22 mouse cellular contexts compared by ENCODE assay signal in the genomic region with DNA sequence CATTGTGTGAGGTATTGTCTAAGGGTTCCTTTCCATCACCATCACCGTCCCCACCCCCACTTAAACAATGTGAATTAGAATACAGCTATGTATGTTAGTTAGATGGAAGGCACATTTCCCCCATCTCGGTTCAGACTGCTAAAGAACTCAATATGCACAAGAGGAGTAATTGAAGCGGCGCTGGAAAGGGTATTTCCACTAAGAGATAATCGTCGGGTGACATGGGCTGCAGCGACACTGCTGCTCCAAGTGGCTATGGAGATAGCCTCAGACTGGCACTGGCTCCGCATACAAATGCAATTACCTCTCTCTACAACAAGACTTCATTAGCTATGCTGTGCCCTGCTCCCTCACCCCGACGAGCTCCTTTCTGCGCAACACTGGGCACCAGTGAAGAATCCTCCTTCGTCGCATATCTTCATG. TPM values are rescaled to one million over a fixed set of nuclear protein-coding genes. Genes with fewer than 3 reads are reported as not detected.
DNase-seq lines count a peak whose midpoint lies in the region; ATAC-seq and TF ChIP-seq lines count a peak whose summit lies in the region.
"Had no signal": no experiment of that assay in that cellular context is flagged by ENCODE, and none has a peak within 500 bp of the region (broad histone marks: within the 10 kb centered on the region; RNA-seq: fewer than 3 reads in every experiment).

No protein-coding gene starts in this region.

- WGBS in forebrain, embryonic 13.5 days = 62% methylated on average over 13 of the region's 13 CpGs
- 85% methylated on average over 13 of the region's 13 CpGs for WGBS in forebrain, embryonic 11.5 days
- 71% methylated on average over 13 of the region's 13 CpGs for WGBS in neural tube, embryonic 12.5 days
- WGBS in neural tube, embryonic 15.5 days = 49% methylated on average over 13 of the region's 13 CpGs
- WGBS in hindbrain, postnatal 0 days = 60% methylated on average over 13 of the region's 13 CpGs

- H3K4me1 ChIP-seq in forebrain, embryonic 13.5 days = peaks cover 8% of the 10 kb centered on the region
- no peaks in the 10 kb centered on the region for H3K4me1 ChIP-seq in forebrain, embryonic 11.5 days (replicated peaks; ENCODE audit: control insufficient read depth, insufficient read depth, low read length)
- H3K4me1 ChIP-seq in neural tube, embryonic 12.5 days = no peaks in the 10 kb centered on the region
- H3K4me1 ChIP-seq in neural tube, embryonic 15.5 days = no peaks in the 10 kb centered on the region
- H3K4me1 ChIP-seq in hindbrain, postnatal 0 days (ENCODE audit: insufficient read depth, low read length) = no peaks in the 10 kb centered on the region
- H3K4me1 ChIP-seq: embryonic facial prominence, embryonic 13.5 days; intestine, embryonic 15.5 days had no signal

- no peaks in the 10 kb centered on the region for H3K36me3 ChIP-seq in forebrain, embryonic 13.5 days (ENCODE audit: poor library complexity, severe bottlenecking)
- no peaks in the 10 kb centered on the region for H3K36me3 ChIP-seq in forebrain, embryonic 11.5 days (ENCODE audit: control insufficient read depth, insufficient read depth, low read length)
- no peaks in the 10 kb centered on the region for H3K36me3 ChIP-seq in neural tube, embryonic 12.5 days
- H3K36me3 ChIP-seq in neural tube, embryonic 15.5 days = no peaks in the 10 kb centered on the region; the same call in 1 of the 2 replicates
- H3K36me3 ChIP-seq in hindbrain, postnatal 0 days (ENCODE audit: insufficient read depth, low read length) = no peaks in the 10 kb centered on the region
- H3K36me3 ChIP-seq: heart, embryonic 10.5 days; intestine, embryonic 15.5 days had no signal

- DNase-seq in forebrain, embryonic 11.5 days (ENCODE audit: low spot score) = no peak
- peak; percentile 44 for DNase-seq in hindbrain, postnatal 0 days (ENCODE audit: low spot score)
- no peak for DNase-seq in gastrocnemius, adult 2 months
- DNase-seq: adrenal gland, adult 8-10 months; cerebellum, postnatal 36 days; gastrocnemius, postnatal 10 days; layer of hippocampus, postnatal 36 days; lung, postnatal 4 days had no signal

- no peak overlapping the region for H3K27ac ChIP-seq in forebrain, embryonic 13.5 days
- no peak overlapping the region for H3K27ac ChIP-seq in forebrain, embryonic 11.5 days (ENCODE audit: low read depth, low read length)
- H3K27ac ChIP-seq in neural tube, embryonic 12.5 days = no peak overlapping the region
- H3K27ac ChIP-seq in neural tube, embryonic 15.5 days (replicated peaks) = no peak overlapping the region
- no peak overlapping the region for H3K27ac ChIP-seq in hindbrain, postnatal 0 days
- no peak overlapping the region for H3K27ac ChIP-seq in gastrocnemius, adult 2 months
- H3K27ac ChIP-seq: embryonic facial prominence, embryonic 13.5 days; heart, embryonic 10.5 days; intestine, embryonic 15.5 days; layer of hippocampus, adult 2 months had no signal

- ATAC-seq in forebrain, embryonic 13.5 days = peak; percentile 70; the same call in 1 of the 2 replicates
- no peak for ATAC-seq in forebrain, embryonic 11.5 days (replicated peaks; ENCODE audit: low FRiP score)
- 0 out of 2 replicates have a peak, but pooled peaks have one; percentile 29 for ATAC-seq in neural tube, embryonic 12.5 days (ENCODE audit: low FRiP score, low read depth)
- no peak for ATAC-seq in neural tube, embryonic 15.5 days (ENCODE audit: low FRiP score)
- no peak for ATAC-seq in hindbrain, postnatal 0 days
- ATAC-seq in megakaryocyte-erythroid progenitor cell, adult 5-6 weeks (replicated peaks; ENCODE audit: low FRiP score, low TSS enrichment, poor library complexity, severe bottlenecking) = no peak
- ATAC-seq: activated CD4-positive, CD25-positive, alpha-beta regulatory T cell, adult 4 months; intestine, embryonic 15.5 days had no signal

- H3K4me2 ChIP-seq in forebrain, embryonic 13.5 days = no peak overlapping the region
- no peak overlapping the region for H3K4me2 ChIP-seq in forebrain, embryonic 11.5 days (ENCODE audit: low read depth, low read length, severe bottlenecking)
- no peak overlapping the region for H3K4me2 ChIP-seq in neural tube, embryonic 12.5 days (replicated peaks)
- H3K4me2 ChIP-seq in neural tube, embryonic 15.5 days = no peak overlapping the region
- H3K4me2 ChIP-seq in hindbrain, postnatal 0 days (ENCODE audit: low read depth, low read length) = no peak overlapping the region
- H3K4me2 ChIP-seq: embryonic facial prominence, embryonic 13.5 days; intestine, embryonic 15.5 days had no signal

- intact Hi-C loops in gastrocnemius, adult 2 months (cut with DNase I) = no loop called here

- H3K9me3 ChIP-seq in forebrain, embryonic 13.5 days (replicated peaks) = no peaks in the 10 kb centered on the region
- H3K9me3 ChIP-seq in forebrain, embryonic 11.5 days (ENCODE audit: control insufficient read depth, low read length) = no peaks in the 10 kb centered on the region
- H3K9me3 ChIP-seq in neural tube, embryonic 12.5 days = no peaks in the 10 kb centered on the region
- H3K9me3 ChIP-seq in neural tube, embryonic 15.5 days (replicated peaks) = no peaks in the 10 kb centered on the region
- H3K9me3 ChIP-seq in hindbrain, postnatal 0 days (ENCODE audit: low read length) = no peaks in the 10 kb centered on the region
- H3K9me3 ChIP-seq: embryonic facial prominence, embryonic 13.5 days; heart, embryonic 10.5 days; intestine, embryonic 15.5 days had no signal

- H3K27me3 ChIP-seq in forebrain, embryonic 13.5 days = no peaks in the 10 kb centered on the region
- no peaks in the 10 kb centered on the region for H3K27me3 ChIP-seq in forebrain, embryonic 11.5 days (ENCODE audit: control insufficient read depth, insufficient read depth, low read length)
- H3K27me3 ChIP-seq in neural tube, embryonic 12.5 days (replicated peaks) = no peaks in the 10 kb centered on the region
- no peaks in the 10 kb centered on the region for H3K27me3 ChIP-seq in neural tube, embryonic 15.5 days (replicated peaks)
- no peaks in the 10 kb centered on the region for H3K27me3 ChIP-seq in hindbrain, postnatal 0 days (ENCODE audit: insufficient read depth, low read length)
- H3K27me3 ChIP-seq: embryonic facial prominence, embryonic 13.5 days; intestine, embryonic 15.5 days had no signal

- H3K9ac ChIP-seq in forebrain, embryonic 13.5 days = no peak overlapping the region
- H3K9ac ChIP-seq in forebrain, embryonic 11.5 days (ENCODE audit: low read length) = no peak overlapping the region
- H3K9ac ChIP-seq in neural tube, embryonic 12.5 days = no peak overlapping the region
- H3K9ac ChIP-seq in neural tube, embryonic 15.5 days (replicated peaks) = no peak overlapping the region
- H3K9ac ChIP-seq in hindbrain, postnatal 0 days (replicated peaks; ENCODE audit: low read length) = no peak overlapping the region
- H3K9ac ChIP-seq: embryonic facial prominence, embryonic 13.5 days; intestine, embryonic 15.5 days had no signal

- 0 out of 2 replicates have a peak, but pooled peaks have one; percentile 7 for TF ChIP-seq CTCF in hindbrain, postnatal 0 days (IDR thresholded peaks at IDR 0.05; ENCODE audit: low read depth)
- no peak for TF ChIP-seq CTCF in gastrocnemius, adult 2 months (IDR thresholded peaks at IDR 0.05)

- H3K4me3 ChIP-seq in forebrain, embryonic 13.5 days = no peak overlapping the region
- no peak overlapping the region for H3K4me3 ChIP-seq in forebrain, embryonic 11.5 days (ENCODE audit: low read depth, low read length)
- H3K4me3 ChIP-seq in neural tube, embryonic 12.5 days = no peak overlapping the region
- H3K4me3 ChIP-seq in neural tube, embryonic 15.5 days (replicated peaks) = no peak overlapping the region
- H3K4me3 ChIP-seq in hindbrain, postnatal 0 days (ENCODE audit: low read length) = no peak overlapping the region
- no peak overlapping the region for H3K4me3 ChIP-seq in gastrocnemius, adult 2 months
- H3K4me3 ChIP-seq: embryonic facial prominence, embryonic 13.5 days; erythroblast, embryonic 14.5 days; heart, embryonic 10.5 days; intestine, embryonic 15.5 days; layer of hippocampus, adult 2 months had no signal

RNA-seq across cellular contexts. Expression of a gene that starts 45.8 kb away (rescaled TPM):
- 5.3 and 5.5 TPM in 2 replicates for polyA plus RNA-seq in forebrain, embryonic 13.5 days (2015; fragmentation: Nextera tagmentation; extraction: Ambion mirVana)
- 3.5 and 3.6 TPM in 2 replicates for polyA plus RNA-seq in forebrain, embryonic 11.5 days (2014; fragmentation: Nextera tagmentation; extraction: Ambion mirVana)
- polyA plus RNA-seq in neural tube, embryonic 12.5 days (2016; fragmentation: Nextera tagmentation; extraction: Ambion mirVana) = 3.2 and 3.3 TPM in 2 replicates
- polyA plus RNA-seq in neural tube, embryonic 15.5 days (2015; fragmentation: Nextera tagmentation; extraction: Ambion mirVana) = 10.4 and 11.4 TPM in 2 replicates
- 17.6 and 21.2 TPM in 2 replicates for total RNA-seq in hindbrain, postnatal 0 days (2014; rRNA removed)
- 7.9 and 8.5 TPM in 2 replicates for polyA plus RNA-seq in hindbrain, postnatal 0 days (2015; fragmentation: Nextera tagmentation; extraction: Ambion mirVana)
- not detected in 2 replicates for total RNA-seq in megakaryocyte-erythroid progenitor cell, adult 5-6 weeks (2014; fragmentation: Nextera tagmentation)
- total RNA-seq in megakaryocyte-erythroid progenitor cell, adult 5-6 weeks (2017) = not detected in 2 replicates
- total RNA-seq in gastrocnemius, adult 2 months (2021) = under 1 TPM in 1 of 2 experiments, not detected in 1; 0.17 TPM
- total RNA-seq: granulocyte monocyte progenitor cell, adult 5-6 weeks; hematopoietic stem cell, adult 5-6 weeks; liver, adult 2 months had no signal
- polyA plus RNA-seq: activated CD4-positive, CD25-positive, alpha-beta regulatory T cell, adult 4 months; erythroblast, embryonic 14.5 days; liver, adult 2 months; spleen, adult 2 months had no signal

Comparison
In these comparisons a context has a peak if more than half of its experiments do, and no peak if none do; other contexts are left out.
1. ATAC-seq: peak in forebrain, embryonic 13.5 days (single experiment) and neural tube, embryonic 12.5 days (single experiment); none in forebrain, embryonic 11.5 days (single experiment), neural tube, embryonic 15.5 days (single experiment), hindbrain, postnatal 0 days (single experiment) and megakaryocyte-erythroid progenitor cell, adult 5-6 weeks (single experiment).